Mouse (Mus musculus) bone marrow macrophage, adult 2 months (primary cell): ENCODE results near the gene Morn4. TPM values are rescaled to one million over a fixed set of nuclear protein-coding genes. Genes with fewer than 3 reads are reported as not detected.

Experiments
- H3K27ac ChIP-seq: 2 replicates; pipeline ENCODE4 v1.5.1; 2012; ENCODE audit warnings: low read depth, low read length; ENCODE audit not compliant: insufficient read depth
- H3K4me1 ChIP-seq: 2 replicates; pipeline ENCODE4 v1.6.1; 2012; ENCODE audit warnings: low read length; ENCODE audit not compliant: control insufficient read depth, insufficient read depth
- H3K4me3 ChIP-seq: 2 replicates; pipeline ENCODE4 v1.5.1; 2012; ENCODE audit warnings: mild to moderate bottlenecking, low read length, moderate library complexity; ENCODE audit not compliant: insufficient read depth
- CTCF ChIP-seq: IDR thresholded peaks from 2 replicates; pipeline ENCODE4 v1.5.1; 2012; ENCODE audit warnings: low read depth, mild to moderate bottlenecking, low read length, moderate library complexity
- POLR2A ChIP-seq: IDR thresholded peaks from 2 replicates; pipeline ENCODE4 v1.6.1; 2012; ENCODE audit warnings: mild to moderate bottlenecking, low read depth, low read length, borderline replicate concordance
- polyA plus RNA-seq: library from polyadenylated mRNA; stranded (reverse); fragments of >200 nt; gene quantifications from 2 replicates; pipeline ENCODE4 v1.2.4, GENCODE M21; 2012; ENCODE audit not compliant: missing spikeins, insufficient read depth, insufficient read length

Gene Morn4
- polyA plus RNA-seq, 1 experiment, result 1.4 TPM

DNA sequence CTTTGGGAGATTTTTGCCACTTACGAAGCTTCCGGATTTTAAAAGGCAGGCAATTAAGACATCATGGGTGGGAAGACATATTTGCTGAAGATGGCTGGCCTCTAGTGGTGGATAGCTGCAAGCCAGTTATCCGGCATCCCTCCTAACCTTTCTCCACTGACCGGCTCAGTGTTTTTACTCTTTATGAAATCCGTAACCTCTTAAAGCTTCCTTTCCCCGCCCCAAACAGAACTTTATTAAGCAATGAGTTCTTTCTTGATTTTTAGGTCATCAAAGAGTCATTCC, 17.0 kb downstream of the Morn4 start:
- no peak for TF ChIP-seq POLR2A
- no peak for TF ChIP-seq CTCF
- Histone ChIP-seq H3K27ac (no peak overlapping the region), H3K4me3 (no peak overlapping the region), H3K4me1 (peaks cover 5% of the 10 kb centered on the region)

DNA sequence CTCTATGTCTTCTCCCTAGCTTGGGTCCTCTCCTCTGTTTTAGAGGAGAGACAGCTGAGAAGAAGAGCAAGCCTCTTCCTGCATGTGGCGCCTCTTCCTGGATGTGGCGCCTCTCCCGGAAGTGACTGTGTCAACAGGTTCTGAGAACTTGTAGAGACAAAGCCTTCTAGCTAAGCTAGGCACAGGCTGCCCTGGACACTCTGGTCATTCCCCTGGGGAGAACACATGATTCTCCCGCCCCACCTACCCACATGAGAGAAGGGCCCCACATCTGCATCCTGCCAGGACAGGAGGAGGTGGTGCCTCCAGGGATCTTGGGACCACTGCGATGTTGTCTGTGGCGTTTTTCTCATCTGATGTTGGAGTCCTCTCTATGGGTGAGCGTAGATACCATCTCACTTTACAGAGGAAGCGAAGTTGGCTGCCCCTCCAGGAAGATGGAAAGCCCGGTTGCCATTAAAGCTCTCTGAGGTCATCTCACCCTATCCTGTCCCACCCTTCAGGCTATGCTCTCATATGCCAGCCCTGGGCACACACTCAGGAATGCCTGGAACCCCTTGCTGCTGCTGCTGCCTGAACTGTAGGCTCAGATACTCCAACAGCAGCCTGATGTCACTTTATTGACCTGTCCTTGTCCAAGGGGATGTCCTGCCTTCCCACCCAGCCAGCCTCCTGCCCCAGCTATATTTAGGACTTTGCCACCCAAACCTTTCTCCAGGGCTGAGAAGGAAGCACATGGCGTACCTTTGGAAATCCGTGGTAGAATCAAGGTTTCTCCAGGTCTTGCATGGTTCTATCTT, 17.5 kb downstream of the Morn4 start:
- Histone ChIP-seq H3K27ac (no peak overlapping the region), H3K4me3 (no peak overlapping the region), H3K4me1 (peaks cover 9% of the 10 kb centered on the region)
- TF ChIP-seq CTCF (no peak), POLR2A (no peak)

DNA sequence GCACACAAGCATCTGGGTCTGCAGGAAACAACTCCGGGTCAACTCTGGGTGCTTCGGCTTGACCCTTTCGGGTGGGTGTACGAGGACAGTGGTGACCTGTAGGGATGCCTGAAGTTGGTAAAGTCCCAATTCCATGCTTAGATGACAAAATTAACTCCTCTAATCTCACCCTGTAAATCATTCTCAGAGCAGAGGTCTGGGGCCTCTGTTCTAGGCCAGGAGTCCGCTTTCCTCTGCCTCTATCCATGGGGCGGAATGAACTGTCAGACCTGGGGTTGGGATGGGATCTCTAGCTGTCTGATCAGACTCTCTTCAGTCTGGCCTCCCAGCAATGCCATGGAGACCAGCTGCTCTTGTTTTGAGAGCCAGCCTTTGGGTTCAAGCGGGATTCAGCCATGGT, 24.7 kb downstream of the Morn4 start:
- H3K4me3 ChIP-seq, result no peak overlapping the region
- TF ChIP-seq POLR2A (no peak), CTCF (no peak)
- H3K4me1 ChIP-seq, result peaks cover 13% of the 10 kb centered on the region
- H3K27ac ChIP-seq, result no peak overlapping the region

DNA sequence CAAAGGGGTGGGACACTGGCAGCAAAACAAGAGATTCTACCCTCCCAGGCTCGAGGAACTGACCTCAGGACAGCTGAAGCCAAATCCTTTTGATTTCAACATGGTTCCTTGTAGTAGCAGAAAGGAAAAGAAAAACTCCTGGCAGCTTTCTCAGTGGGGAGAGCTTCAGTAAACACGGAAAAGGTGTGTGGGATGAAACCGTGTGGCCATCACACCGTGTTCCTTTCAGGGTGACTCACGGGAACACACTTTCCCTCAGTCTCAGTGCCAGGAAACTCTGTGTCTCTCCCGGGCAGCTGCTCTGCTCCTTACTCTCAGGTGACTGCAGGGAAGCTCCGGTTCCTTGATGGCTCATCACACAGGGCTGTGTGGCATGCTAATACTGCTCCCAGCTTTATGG, 27.7 kb downstream of the Morn4 start:
- H3K27ac ChIP-seq, result no peak overlapping the region
- H3K4me3 ChIP-seq, result no peak overlapping the region
- peaks cover 14% of the 10 kb centered on the region for H3K4me1 ChIP-seq
- TF ChIP-seq CTCF, result no peak
- TF ChIP-seq POLR2A, result no peak

DNA sequence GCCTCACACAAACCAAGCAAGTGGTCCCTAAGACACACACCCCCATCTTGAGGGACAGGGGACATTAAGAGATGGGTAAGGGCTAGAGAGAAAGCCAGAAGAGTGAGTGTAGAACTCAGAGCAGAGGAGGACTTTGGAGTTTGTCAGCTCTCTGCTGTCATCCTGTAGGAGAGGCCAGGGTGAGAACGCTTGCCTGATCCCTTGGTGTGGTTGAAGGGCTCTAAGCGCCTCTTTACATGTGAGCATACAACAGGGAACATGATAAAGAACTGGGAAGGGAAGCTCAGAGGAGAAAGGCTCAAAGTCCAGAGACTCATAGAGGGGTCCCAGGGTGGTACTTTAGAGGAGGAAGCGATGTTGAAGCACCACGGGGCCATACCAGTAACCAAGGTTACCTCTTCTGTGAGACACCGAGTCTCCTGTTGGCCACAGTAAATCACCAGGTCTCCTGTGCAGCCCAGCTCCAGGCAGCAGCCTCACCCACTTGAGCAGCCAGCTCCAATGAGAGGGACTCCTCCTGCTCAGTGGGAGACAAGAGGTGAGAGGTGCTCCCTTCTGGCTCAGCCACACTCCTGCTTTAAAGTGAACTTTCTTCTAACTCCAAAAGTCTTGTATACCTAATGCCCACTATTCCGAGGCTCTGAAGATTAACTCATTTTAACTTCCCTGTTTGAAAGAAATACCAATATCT, 29.3 kb downstream of the Morn4 start:
- TF ChIP-seq POLR2A (no peak), CTCF (no peak)
- Histone ChIP-seq H3K4me1 (peaks cover 10% of the 10 kb centered on the region), H3K4me3 (no peak overlapping the region), H3K27ac (no peak overlapping the region)

DNA sequence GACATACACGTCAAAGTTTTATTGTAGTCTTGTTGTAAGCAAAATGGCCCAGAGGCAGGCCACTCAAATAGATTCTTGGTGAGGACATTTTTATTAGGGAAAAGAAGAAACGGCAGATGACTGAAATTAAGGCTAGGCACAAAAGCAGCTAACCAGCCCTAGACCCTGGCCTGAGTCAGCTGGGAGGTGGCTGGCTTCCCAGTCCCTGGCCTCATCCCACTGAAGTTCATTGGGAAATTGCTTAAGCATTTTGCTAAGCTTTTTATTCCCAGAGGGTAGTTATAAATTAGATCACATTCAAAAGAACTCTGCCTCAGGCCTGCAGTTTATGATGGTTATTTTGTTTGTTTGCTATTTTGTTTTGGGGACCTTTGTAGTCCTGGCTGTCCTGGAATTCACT, 30.3 kb downstream of the Morn4 start:
- Histone ChIP-seq H3K27ac (no peak overlapping the region), H3K4me3 (no peak overlapping the region), H3K4me1 (peaks cover 10% of the 10 kb centered on the region)
- TF ChIP-seq CTCF (no peak), POLR2A (no peak)

DNA sequence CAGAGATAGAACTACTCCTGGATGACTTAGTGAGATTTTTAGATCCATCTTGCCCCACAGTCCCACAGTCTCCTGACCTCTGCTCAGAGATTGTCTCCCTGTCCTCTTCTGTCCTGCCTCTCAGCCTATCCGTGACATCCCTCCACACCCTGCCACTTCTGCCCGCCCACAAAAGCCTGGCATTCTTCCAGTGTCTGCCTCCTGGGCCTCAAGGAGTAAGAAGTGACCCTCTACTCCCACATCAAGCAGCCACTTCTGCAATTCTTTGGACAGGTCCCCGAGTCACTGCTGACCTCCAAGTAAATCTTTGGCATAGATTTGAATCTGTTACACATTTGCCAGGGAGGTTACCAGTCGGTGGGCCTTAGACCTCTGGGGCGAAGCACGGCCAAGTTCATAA, 31.9 kb downstream of the Morn4 start:
- Histone ChIP-seq H3K4me3 (no peak overlapping the region), H3K27ac (no peak overlapping the region), H3K4me1 (peaks cover 10% of the 10 kb centered on the region)
- no peak for TF ChIP-seq POLR2A
- TF ChIP-seq CTCF, result no peak

DNA sequence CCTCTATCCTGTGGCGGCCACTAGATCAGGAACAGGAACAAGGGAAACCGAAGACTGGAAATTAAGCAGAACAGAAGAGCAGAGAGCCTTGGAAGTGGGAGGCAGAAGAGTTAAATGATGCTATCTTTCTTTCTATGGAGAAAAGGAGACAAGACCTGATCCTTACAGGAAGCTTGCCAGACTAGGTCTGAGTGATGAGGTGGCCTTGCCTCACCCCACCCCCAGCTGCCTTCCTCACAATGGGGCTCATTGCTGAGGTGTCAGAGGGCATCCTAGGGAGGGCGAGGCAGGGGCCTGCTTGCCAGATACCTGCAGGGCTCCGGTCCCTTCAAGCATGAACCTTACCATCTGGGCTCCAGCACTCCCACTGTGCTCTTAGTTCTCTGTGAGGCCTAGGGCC, 34.2 kb downstream of the Morn4 start, which contains the start of gene 4933411K16Rik:
TSS of gene 4933411K16Rik (plus strand) at position 301 of the 400 bp plus-strand sequence.
- Histone ChIP-seq H3K4me3 (no peak within 1 kb of the TSS), H3K27ac (no peak within 1 kb of the TSS), H3K4me1 (peaks cover 10% of the 10 kb centered on the region)
- TF ChIP-seq CTCF (no peak), POLR2A (no peak)

DNA sequence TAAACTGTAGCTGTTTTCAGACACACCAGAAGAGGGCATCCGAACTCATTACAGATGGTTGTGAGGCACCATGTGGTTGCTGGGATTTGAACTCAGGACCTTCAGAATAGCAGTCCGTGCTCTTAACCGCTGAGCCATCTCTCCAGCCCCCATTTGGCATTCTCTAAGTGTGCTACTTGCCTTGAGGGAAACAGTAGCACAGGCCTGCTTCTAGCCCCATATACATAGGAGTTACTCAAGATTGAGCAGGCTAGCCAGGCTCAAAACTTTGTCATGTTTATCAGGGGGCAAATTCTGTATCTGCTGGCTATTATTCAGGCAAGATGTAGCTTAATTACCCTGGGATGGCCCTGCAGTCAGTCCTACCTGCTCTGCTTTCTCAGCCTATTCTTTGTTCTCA, 34.8 kb downstream of the Morn4 start:
- no peak overlapping the region for H3K27ac ChIP-seq
- H3K4me1 ChIP-seq, result peaks cover 10% of the 10 kb centered on the region
- H3K4me3 ChIP-seq, result no peak overlapping the region
- TF ChIP-seq CTCF (no peak), POLR2A (no peak)

DNA sequence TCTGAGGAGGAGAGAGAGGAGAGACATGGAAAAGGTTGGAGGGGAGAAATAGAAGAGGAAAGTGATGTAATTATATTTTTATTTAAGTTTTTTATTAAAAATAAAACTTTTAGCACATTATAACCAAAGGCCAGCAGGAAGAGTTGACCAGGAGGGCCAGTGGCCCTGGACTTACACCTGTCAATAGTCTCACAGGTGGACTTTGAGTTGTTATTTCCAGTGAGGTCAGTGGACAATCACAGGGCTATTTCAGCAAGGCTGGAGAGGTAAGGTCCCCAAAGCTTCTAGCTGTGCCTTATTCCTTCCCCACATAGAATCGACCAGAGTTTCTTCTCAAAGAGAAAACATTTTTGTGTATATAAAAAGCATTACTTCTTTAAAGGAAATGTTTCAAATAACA, 35.9 kb downstream of the Morn4 start:
- TF ChIP-seq CTCF (no peak), POLR2A (no peak)
- peaks cover 10% of the 10 kb centered on the region for H3K4me1 ChIP-seq
- no peak overlapping the region for H3K4me3 ChIP-seq
- H3K27ac ChIP-seq, result no peak overlapping the region
